Mouse (Mus musculus): ENCODE measurements around the gene Trib2. TPM values are rescaled to one million over a fixed set of nuclear protein-coding genes. Genes with fewer than 3 reads are reported as not detected.

The Trib2 gene
- polyA plus RNA-seq, 1 experiment from 2014 or later = 63.7 TPM

- H3K4me2 ChIP-seq = no peak overlapping the region
- H3K27ac ChIP-seq (ENCODE audit: low read depth, low read length) = no peak overlapping the region
- H3K4me3 ChIP-seq (ENCODE audit: low read depth, low read length) = no peak overlapping the region
- DNase-seq (ENCODE audit: low spot score, missing footprints) (no peak), ATAC-seq (ENCODE audit: low FRiP score) (no peak)
- WGBS = 8% methylated on average over 1 of the region's 1 CpGs
- no peaks in the 10 kb centered on the region for H3K4me1 ChIP-seq (ENCODE audit: control insufficient read depth, insufficient read depth, low read length)
- H3K9me3 ChIP-seq (ENCODE audit: control insufficient read depth, low read length) = no peaks in the 10 kb centered on the region
- H3K27me3 ChIP-seq (ENCODE audit: control insufficient read depth, insufficient read depth, low read length) = no peaks in the 10 kb centered on the region
- no peaks in the 10 kb centered on the region for H3K36me3 ChIP-seq (ENCODE audit: control insufficient read depth, insufficient read depth, low read length)
- H3K9ac ChIP-seq (ENCODE audit: low read length) = no peak overlapping the region
Observed at GRCm38 (mm10) chr12:15765238-15765637, 51.5 kb downstream of the Trib2 start.

DNA sequence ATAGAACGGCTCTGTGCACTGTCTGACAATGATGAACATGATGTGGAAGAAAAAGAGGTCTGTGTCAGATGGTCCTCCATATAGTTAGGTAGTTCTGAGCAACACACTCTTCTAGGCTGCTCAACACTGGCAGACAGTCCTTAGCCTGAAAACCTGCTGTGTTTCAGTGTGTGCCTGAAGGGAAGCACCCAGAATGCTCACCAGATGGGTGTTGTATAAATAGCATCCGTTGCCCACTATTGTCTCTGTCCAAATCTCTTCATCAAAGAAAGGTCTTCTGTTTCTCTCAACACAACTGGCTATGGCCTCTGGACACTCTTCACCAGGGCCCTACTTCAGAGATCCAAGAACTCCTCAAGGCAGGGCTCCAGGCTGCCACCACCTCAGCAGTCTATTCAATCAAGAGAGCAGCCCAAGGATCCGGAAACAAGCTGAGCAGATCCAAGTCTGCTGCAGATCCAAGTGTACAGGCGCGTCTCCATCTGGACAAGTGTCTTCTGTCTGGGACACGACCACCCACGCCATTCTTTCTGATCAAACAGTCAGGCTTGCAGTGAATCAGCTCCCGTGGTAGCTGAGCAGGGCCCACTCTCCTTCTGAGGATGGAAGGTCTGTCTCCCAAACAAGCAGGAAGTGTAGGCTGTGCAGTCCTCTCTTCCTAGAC is 55.1 kb downstream of the Trib2 start:
- H3K9me3 ChIP-seq (ENCODE audit: control insufficient read depth, low read length) = no peaks in the 10 kb centered on the region
- DNase-seq (ENCODE audit: low spot score, missing footprints) (no peak), ATAC-seq (ENCODE audit: low FRiP score) (no peak)
- no peaks in the 10 kb centered on the region for H3K4me1 ChIP-seq (ENCODE audit: control insufficient read depth, insufficient read depth, low read length)
- H3K4me2 ChIP-seq = no peak overlapping the region
- no peak overlapping the region for H3K27ac ChIP-seq (ENCODE audit: low read depth, low read length)
- no peak overlapping the region for H3K9ac ChIP-seq (ENCODE audit: low read length)
- H3K4me3 ChIP-seq (ENCODE audit: low read depth, low read length) = no peak overlapping the region
- H3K27me3 ChIP-seq (ENCODE audit: control insufficient read depth, insufficient read depth, low read length) = no peaks in the 10 kb centered on the region
- WGBS = 91% methylated on average over 8 of the region's 8 CpGs
- no peaks in the 10 kb centered on the region for H3K36me3 ChIP-seq (ENCODE audit: control insufficient read depth, insufficient read depth, low read length)

DNA sequence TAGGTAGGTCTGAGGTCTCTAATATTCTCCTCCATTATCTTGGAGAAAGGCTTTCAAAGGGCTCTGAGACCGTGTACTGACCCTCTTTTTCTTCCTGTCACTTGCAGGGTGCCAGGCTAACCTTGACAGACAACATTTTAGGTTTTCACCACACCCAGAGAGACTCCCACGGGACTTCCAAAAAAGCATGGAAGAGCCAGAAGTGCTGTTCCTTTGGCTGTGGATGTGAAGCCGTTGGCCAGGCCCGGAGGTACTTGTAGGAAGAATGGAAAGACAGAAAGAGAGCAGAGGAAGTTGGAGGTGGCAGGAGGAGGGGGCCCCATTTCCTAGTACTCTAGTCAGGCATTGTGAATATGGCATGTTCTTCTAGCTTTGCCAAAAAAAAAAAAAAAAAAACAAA is 56.0 kb downstream of the Trib2 start:
- Histone ChIP-seq H3K9ac (ENCODE audit: low read length) (no peak overlapping the region), H3K4me2 (no peak overlapping the region), H3K4me1 (ENCODE audit: control insufficient read depth, insufficient read depth, low read length) (no peaks in the 10 kb centered on the region), H3K9me3 (ENCODE audit: control insufficient read depth, low read length) (no peaks in the 10 kb centered on the region), H3K4me3 (ENCODE audit: low read depth, low read length) (no peak overlapping the region), H3K27me3 (ENCODE audit: control insufficient read depth, insufficient read depth, low read length) (no peaks in the 10 kb centered on the region), H3K27ac (ENCODE audit: low read depth, low read length) (no peak overlapping the region), H3K36me3 (ENCODE audit: control insufficient read depth, insufficient read depth, low read length) (no peaks in the 10 kb centered on the region)
- no peak for DNase-seq (ENCODE audit: low spot score, missing footprints)
- ATAC-seq (ENCODE audit: low FRiP score) = no peak
- 88% methylated on average over 4 of the region's 4 CpGs for WGBS

GRCm38 (mm10) chr12:15758866-15759265 is 57.9 kb downstream of the Trib2 start:
- Histone ChIP-seq H3K4me1 (ENCODE audit: control insufficient read depth, insufficient read depth, low read length) (no peaks in the 10 kb centered on the region), H3K9ac (ENCODE audit: low read length) (no peak overlapping the region), H3K9me3 (ENCODE audit: control insufficient read depth, low read length) (no peaks in the 10 kb centered on the region), H3K27ac (ENCODE audit: low read depth, low read length) (no peak overlapping the region), H3K4me3 (ENCODE audit: low read depth, low read length) (no peak overlapping the region), H3K4me2 (no peak overlapping the region), H3K27me3 (ENCODE audit: control insufficient read depth, insufficient read depth, low read length) (no peaks in the 10 kb centered on the region), H3K36me3 (ENCODE audit: control insufficient read depth, insufficient read depth, low read length) (no peaks in the 10 kb centered on the region)
- ATAC-seq (ENCODE audit: low FRiP score) (no peak), DNase-seq (ENCODE audit: low spot score, missing footprints) (no peak)
- WGBS = 37% methylated on average over 2 of the region's 2 CpGs

DNA sequence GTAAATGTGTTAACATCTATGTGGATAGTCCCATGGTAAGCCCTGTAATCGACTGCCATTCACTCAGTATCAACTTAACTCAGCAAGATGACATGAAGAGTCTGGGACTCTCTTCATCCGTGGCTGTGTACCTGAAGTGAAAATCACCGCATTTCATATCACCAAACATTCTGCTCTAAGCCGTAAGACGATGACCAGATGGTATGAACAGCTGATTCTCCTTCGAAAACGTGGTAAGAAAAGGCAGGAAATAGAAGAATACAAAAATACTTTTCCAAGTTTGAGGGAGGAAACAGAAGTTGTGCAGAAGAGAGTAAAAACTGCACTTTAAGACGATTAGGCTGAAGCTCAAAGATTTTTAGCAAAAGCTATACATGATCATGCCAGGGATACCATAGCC is 59.4 kb downstream of the Trib2 start:
- DNase-seq (ENCODE audit: low spot score, missing footprints) (no peak), ATAC-seq (ENCODE audit: low FRiP score) (no peak)
- Histone ChIP-seq H3K4me2 (no peak overlapping the region), H3K9ac (ENCODE audit: low read length) (no peak overlapping the region), H3K4me1 (ENCODE audit: control insufficient read depth, insufficient read depth, low read length) (no peaks in the 10 kb centered on the region), H3K9me3 (ENCODE audit: control insufficient read depth, low read length) (no peaks in the 10 kb centered on the region), H3K27ac (ENCODE audit: low read depth, low read length) (no peak overlapping the region), H3K36me3 (ENCODE audit: control insufficient read depth, insufficient read depth, low read length) (no peaks in the 10 kb centered on the region), H3K4me3 (ENCODE audit: low read depth, low read length) (no peak overlapping the region), H3K27me3 (ENCODE audit: control insufficient read depth, insufficient read depth, low read length) (no peaks in the 10 kb centered on the region)
- WGBS = 88% methylated on average over 8 of the region's 8 CpGs

GRCm38 (mm10) chr12:15755030-15755690 is 61.6 kb downstream of the Trib2 start:
- no peak for ATAC-seq (ENCODE audit: low FRiP score)
- H3K4me2 ChIP-seq = no peak overlapping the region
- no peak overlapping the region for H3K9ac ChIP-seq (ENCODE audit: low read length)
- H3K9me3 ChIP-seq (ENCODE audit: control insufficient read depth, low read length) = no peaks in the 10 kb centered on the region
- H3K4me1 ChIP-seq (ENCODE audit: control insufficient read depth, insufficient read depth, low read length) = no peaks in the 10 kb centered on the region
- H3K36me3 ChIP-seq (ENCODE audit: control insufficient read depth, insufficient read depth, low read length) = no peaks in the 10 kb centered on the region
- H3K27me3 ChIP-seq (ENCODE audit: control insufficient read depth, insufficient read depth, low read length) = no peaks in the 10 kb centered on the region
- no peak overlapping the region for H3K27ac ChIP-seq (ENCODE audit: low read depth, low read length)
- no peak for DNase-seq (ENCODE audit: low spot score, missing footprints)
- 85% methylated on average over 2 of the region's 2 CpGs for WGBS
- H3K4me3 ChIP-seq (ENCODE audit: low read depth, low read length) = no peak overlapping the region

DNA sequence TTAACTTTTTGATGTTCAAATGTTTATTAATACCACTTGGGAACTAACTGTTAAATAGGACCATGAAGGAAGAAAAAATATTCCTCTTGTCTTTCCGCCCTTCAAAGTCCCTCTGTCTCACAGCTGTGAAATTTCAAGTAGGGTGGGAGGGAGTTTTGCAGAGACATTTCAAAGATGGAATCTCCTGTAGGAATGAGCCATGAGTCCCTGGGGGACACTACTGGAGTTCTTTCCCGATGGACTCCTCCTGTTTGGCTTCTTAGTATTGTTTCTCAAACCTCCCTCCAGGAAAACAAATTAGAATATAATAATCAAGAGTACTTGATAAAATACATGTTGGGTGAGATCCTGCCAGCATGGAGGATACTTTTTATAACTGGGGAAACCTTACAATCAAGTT is 62.1 kb downstream of the Trib2 start:
- H3K4me3 ChIP-seq (ENCODE audit: low read depth, low read length) = no peak overlapping the region
- DNase-seq (ENCODE audit: low spot score, missing footprints) = no peak
- no peaks in the 10 kb centered on the region for H3K4me1 ChIP-seq (ENCODE audit: control insufficient read depth, insufficient read depth, low read length)
- H3K27me3 ChIP-seq (ENCODE audit: control insufficient read depth, insufficient read depth, low read length) = no peaks in the 10 kb centered on the region
- no peak overlapping the region for H3K4me2 ChIP-seq
- 80% methylated on average over 2 of the region's 2 CpGs for WGBS
- no peak for ATAC-seq (ENCODE audit: low FRiP score)
- H3K27ac ChIP-seq (ENCODE audit: low read depth, low read length) = no peak overlapping the region
- H3K36me3 ChIP-seq (ENCODE audit: control insufficient read depth, insufficient read depth, low read length) = no peaks in the 10 kb centered on the region
- no peaks in the 10 kb centered on the region for H3K9me3 ChIP-seq (ENCODE audit: control insufficient read depth, low read length)
- no peak overlapping the region for H3K9ac ChIP-seq (ENCODE audit: low read length)

GRCm38 (mm10) chr12:15749646-15750195 is 67.0 kb downstream of the Trib2 start:
- H3K27ac ChIP-seq (ENCODE audit: low read depth, low read length) = no peak overlapping the region
- H3K4me3 ChIP-seq (ENCODE audit: low read depth, low read length) = no peak overlapping the region
- no peak overlapping the region for H3K4me2 ChIP-seq
- H3K27me3 ChIP-seq (ENCODE audit: control insufficient read depth, insufficient read depth, low read length) = no peaks in the 10 kb centered on the region
- DNase-seq (ENCODE audit: low spot score, missing footprints) = no peak
- H3K9ac ChIP-seq (ENCODE audit: low read length) = no peak overlapping the region
- no peaks in the 10 kb centered on the region; the same call in 1 of the 2 replicates for H3K4me1 ChIP-seq (ENCODE audit: control insufficient read depth, insufficient read depth, low read length)
- no peak for ATAC-seq (ENCODE audit: low FRiP score)
- H3K36me3 ChIP-seq (ENCODE audit: control insufficient read depth, insufficient read depth, low read length) = no peaks in the 10 kb centered on the region
- no peaks in the 10 kb centered on the region for H3K9me3 ChIP-seq (ENCODE audit: control insufficient read depth, low read length)
- WGBS = 33% methylated on average over 4 of the region's 4 CpGs

- DNase-seq (ENCODE audit: low spot score, missing footprints) (no peak), ATAC-seq (ENCODE audit: low FRiP score) (no peak)
- H3K4me2 ChIP-seq = no peak overlapping the region
- H3K9me3 ChIP-seq (ENCODE audit: control insufficient read depth, low read length) = no peaks in the 10 kb centered on the region
- H3K36me3 ChIP-seq (ENCODE audit: control insufficient read depth, insufficient read depth, low read length) = no peaks in the 10 kb centered on the region
- H3K27me3 ChIP-seq (ENCODE audit: control insufficient read depth, insufficient read depth, low read length) = no peaks in the 10 kb centered on the region
- H3K4me1 ChIP-seq (ENCODE audit: control insufficient read depth, insufficient read depth, low read length) = no peaks in the 10 kb centered on the region; the same call in 1 of the 2 replicates
- H3K27ac ChIP-seq (ENCODE audit: low read depth, low read length) = no peak overlapping the region
- 79% methylated on average over 10 of the region's 10 CpGs for WGBS
- H3K9ac ChIP-seq (ENCODE audit: low read length) = no peak overlapping the region
- no peak overlapping the region for H3K4me3 ChIP-seq (ENCODE audit: low read depth, low read length)
Observed at GRCm38 (mm10) chr12:15745752-15746151, 71.0 kb downstream of the Trib2 start.
